Comparison of ENCODE assay signal across 15 mouse cellular contexts in the genomic region with DNA sequence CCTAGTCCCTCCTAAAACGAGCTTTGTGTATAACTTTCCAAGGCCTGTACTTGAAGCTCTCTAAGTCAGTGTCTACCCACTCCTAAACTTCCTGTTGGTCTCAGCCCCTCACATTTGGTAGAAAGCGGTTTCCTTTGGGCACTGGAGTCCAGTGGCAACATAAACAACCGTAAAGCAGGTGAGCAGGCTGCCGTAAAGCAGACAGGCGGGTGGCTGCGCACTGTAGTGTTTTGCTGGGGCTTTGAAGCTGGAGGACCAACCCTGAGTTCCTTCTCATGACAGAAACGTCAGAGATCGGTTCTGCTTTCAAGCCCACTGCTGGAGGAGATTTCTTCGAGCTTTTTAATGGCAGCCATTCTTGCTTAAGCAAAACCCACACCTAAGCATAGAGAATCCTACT. TPM values are rescaled to one million over a fixed set of nuclear protein-coding genes. Genes with fewer than 3 reads are reported as not detected.
DNase-seq lines count a peak whose midpoint lies in the region; ATAC-seq and TF ChIP-seq lines count a peak whose summit lies in the region.
"Had no signal": no experiment of that assay in that cellular context is flagged by ENCODE, and none has a peak within 500 bp of the region (broad histone marks: within the 10 kb centered on the region; RNA-seq: fewer than 3 reads in every experiment).

No protein-coding gene starts in this region.

- H3K27ac ChIP-seq in heart, embryonic 11.5 days (ENCODE audit: low read depth, low read length): peak overlapping the region; percentile 87
- peak overlapping the region; percentile 25; the same call in 1 of the 2 replicates for H3K27ac ChIP-seq in liver, embryonic 13.5 days
- H3K27ac ChIP-seq in embryonic facial prominence, embryonic 10.5 days (replicated peaks): 0 out of 2 replicates have a peak overlapping the region, but pooled peaks have one; percentile 7
- H3K27ac ChIP-seq: hindbrain, embryonic 15.5 days; left cerebral cortex, adult 2 months; midbrain, embryonic 13.5 days; neural tube, embryonic 13.5 days had no signal

- TF ChIP-seq POLR2A in myocyte (IDR thresholded peaks at IDR 0.05; ENCODE audit: insufficient read length, low read depth): no peak

- no peak for ATAC-seq in heart, embryonic 11.5 days (replicated peaks; ENCODE audit: insufficient number of reproducible peaks, low FRiP score, low TSS enrichment)
- no peak for ATAC-seq in liver, embryonic 13.5 days (ENCODE audit: low read depth)
- ATAC-seq: midbrain, embryonic 13.5 days; Patski had no signal

- DNase-seq in heart, postnatal 14 days: no peak
- DNase-seq in liver, embryonic 13.5 days: no peak
- DNase-seq in liver: no peak
- no peak for DNase-seq in embryonic facial prominence, embryonic 10.5 days (ENCODE audit: low spot score)
- no peak for DNase-seq in testis, postnatal 14 days (ENCODE audit: low spot score)
- no peak for DNase-seq in left cerebral cortex, postnatal 4 days
- DNase-seq: adrenal gland, postnatal 10 days; lung, adult 2 months had no signal

- intact Hi-C loops in heart, postnatal 14 days (cut with DNase I): no loop called here
- intact Hi-C loops in left cerebral cortex, postnatal 4 days (cut with DNase I): no loop called here

- peaks cover 49% of the 10 kb centered on the region for H3K4me1 ChIP-seq in heart, embryonic 11.5 days (ENCODE audit: control insufficient read depth, insufficient read depth, low read length)
- peaks cover 57% of the 10 kb centered on the region for H3K4me1 ChIP-seq in liver, embryonic 13.5 days (replicated peaks)
- peaks cover 58% of the 10 kb centered on the region for H3K4me1 ChIP-seq in embryonic facial prominence, embryonic 10.5 days

- 75% methylated on average over 9 of the region's 9 CpGs for WGBS in heart, embryonic 11.5 days (ENCODE audit: insufficient replicate concordance)
- WGBS in liver, embryonic 13.5 days (ENCODE audit: insufficient replicate concordance): 83% methylated on average over 9 of the region's 9 CpGs
- WGBS in embryonic facial prominence, embryonic 10.5 days: 90% methylated on average over 9 of the region's 9 CpGs

- H3K79me2 ChIP-seq in myocyte (ENCODE audit: control insufficient read depth, insufficient read depth): peaks cover 67% of the 10 kb centered on the region

- no peaks in the 10 kb centered on the region for H3K27me3 ChIP-seq in heart, embryonic 11.5 days (ENCODE audit: control insufficient read depth, insufficient read depth, low read length)
- no peaks in the 10 kb centered on the region for H3K27me3 ChIP-seq in liver, embryonic 13.5 days
- no peaks in the 10 kb centered on the region for H3K27me3 ChIP-seq in embryonic facial prominence, embryonic 10.5 days (replicated peaks; ENCODE audit: low read depth, poor library complexity, severe bottlenecking)
- H3K27me3 ChIP-seq in myocyte (ENCODE audit: control insufficient read depth, insufficient read depth, insufficient read length): no peaks in the 10 kb centered on the region
- H3K27me3 ChIP-seq: hindbrain, embryonic 15.5 days; midbrain, embryonic 13.5 days; neural tube, embryonic 13.5 days; Patski had no signal

- H3K36me3 ChIP-seq in heart, embryonic 11.5 days (ENCODE audit: control insufficient read depth, insufficient read depth, low read length): peaks cover 22% of the 10 kb centered on the region
- peaks cover 52% of the 10 kb centered on the region for H3K36me3 ChIP-seq in liver, embryonic 13.5 days
- H3K36me3 ChIP-seq in embryonic facial prominence, embryonic 10.5 days (replicated peaks): peaks cover 66% of the 10 kb centered on the region
- peaks cover 49% of the 10 kb centered on the region for H3K36me3 ChIP-seq in myocyte (ENCODE audit: control insufficient read depth, insufficient read depth)
- H3K36me3 ChIP-seq: hindbrain, embryonic 15.5 days had no signal

- H3K9ac ChIP-seq in heart, embryonic 11.5 days (ENCODE audit: low read depth, low read length): no peak overlapping the region
- H3K9ac ChIP-seq in liver, embryonic 13.5 days: no peak overlapping the region
- H3K9ac ChIP-seq: hindbrain, embryonic 15.5 days; midbrain, embryonic 13.5 days; neural tube, embryonic 13.5 days had no signal

- H3K4me3 ChIP-seq in heart, embryonic 11.5 days (ENCODE audit: low read depth, low read length): no peak overlapping the region
- no peak overlapping the region for H3K4me3 ChIP-seq in liver, embryonic 13.5 days (replicated peaks)
- H3K4me3 ChIP-seq in embryonic facial prominence, embryonic 10.5 days: no peak overlapping the region
- no peak overlapping the region for H3K4me3 ChIP-seq in myocyte
- H3K4me3 ChIP-seq: hindbrain, embryonic 15.5 days; left cerebral cortex, adult 2 months; midbrain, embryonic 13.5 days; neural tube, embryonic 13.5 days had no signal

- no peak overlapping the region for H3ac ChIP-seq in myocyte (ENCODE audit: control insufficient read depth, insufficient read length)

- H3K4me2 ChIP-seq in heart, embryonic 11.5 days: no peak overlapping the region
- H3K4me2 ChIP-seq in liver, embryonic 13.5 days: no peak overlapping the region
- peak overlapping the region; percentile 54 for H3K4me2 ChIP-seq in myocyte (ENCODE audit: low read depth)
- H3K4me2 ChIP-seq: hindbrain, embryonic 15.5 days; midbrain, embryonic 13.5 days; neural tube, embryonic 13.5 days had no signal

- H3K9me3 ChIP-seq in heart, embryonic 11.5 days (replicated peaks; ENCODE audit: control insufficient read depth, low read length): no peaks in the 10 kb centered on the region
- H3K9me3 ChIP-seq in liver, embryonic 13.5 days (replicated peaks): no peaks in the 10 kb centered on the region
- no peaks in the 10 kb centered on the region for H3K9me3 ChIP-seq in embryonic facial prominence, embryonic 10.5 days
- H3K9me3 ChIP-seq: hindbrain, embryonic 15.5 days; midbrain, embryonic 13.5 days; neural tube, embryonic 13.5 days had no signal

TF ChIP-seq in myocyte, 11 proteins besides CTCF, POLR2A, EP300 and RAD21:
- no peak for TF ChIP-seq MYOD1 (IDR thresholded peaks at IDR 0.05; ENCODE audit: control insufficient read depth in 1 of 3, insufficient read length in 2 of 3, low read depth in 2 of 3)
- no peak for TF ChIP-seq TCF12 (IDR thresholded peaks at IDR 0.05; ENCODE audit: insufficient read depth, poor library complexity, severe bottlenecking)
- no peak for TF ChIP-seq CEBPB (IDR thresholded peaks at IDR 0.05; ENCODE audit: insufficient read depth, poor library complexity, severe bottlenecking)
- no peak for TF ChIP-seq POLR2AphosphoS2 (IDR thresholded peaks at IDR 0.05; ENCODE audit: insufficient read length, low read depth)
- no peak for TF ChIP-seq USF1 (IDR thresholded peaks at IDR 0.05; ENCODE audit: low read depth)
- no peak for TF ChIP-seq MAX (IDR thresholded peaks at IDR 0.05; ENCODE audit: low read depth)
- TF ChIP-seq REST (IDR thresholded peaks at IDR 0.05; ENCODE audit: insufficient read depth, insufficient read length): no peak

RNA-seq across cellular contexts. Expression of gene Myom1, which starts 9.8 kb away (rescaled TPM):
- 208 and 237 TPM in 2 replicates for polyA plus RNA-seq in heart, embryonic 11.5 days (2014; fragmentation: Nextera tagmentation; extraction: Ambion mirVana)
- 1,000 to 10,000 TPM; 1,141 to 1,154 TPM for total RNA-seq in heart, postnatal 14 days (2021)
- 1.7 and 2.1 TPM in 2 replicates for polyA plus RNA-seq in liver, embryonic 13.5 days (2015; fragmentation: Nextera tagmentation; extraction: Ambion mirVana)
- 2.5 and 3.4 TPM in 2 replicates for polyA plus RNA-seq in embryonic facial prominence, embryonic 10.5 days (2016; fragmentation: Nextera tagmentation; extraction: Ambion mirVana)
- polyA plus RNA-seq in myocyte (2012; fragmentation: generic; extraction: Trizol): 52.7 TPM
- 1 to 10 TPM; 1.8 to 2.1 TPM for total RNA-seq in left cerebral cortex, postnatal 4 days (2021)

RNA-seq across cellular contexts. Expression of gene Myl12a, which starts 10.0 kb away (rescaled TPM):
- polyA plus RNA-seq in heart, embryonic 11.5 days (2014; fragmentation: Nextera tagmentation; extraction: Ambion mirVana): 878 and 906 TPM in 2 replicates
- total RNA-seq in heart, postnatal 14 days (2021): 100 to 1,000 TPM; 728 to 823 TPM
- polyA plus RNA-seq in liver, embryonic 13.5 days (2015; fragmentation: Nextera tagmentation; extraction: Ambion mirVana): 237 and 258 TPM in 2 replicates
- polyA plus RNA-seq in embryonic facial prominence, embryonic 10.5 days (2016; fragmentation: Nextera tagmentation; extraction: Ambion mirVana): 439 and 451 TPM in 2 replicates
- 880 TPM for polyA plus RNA-seq in myocyte (2012; fragmentation: generic; extraction: Trizol)
- 10 to 100 TPM; 43.7 to 53.6 TPM for total RNA-seq in left cerebral cortex, postnatal 4 days (2021)

Comparison
In these comparisons a context has a peak if more than half of its experiments do, and no peak if none do; other contexts are left out.
1. H3K27ac ChIP-seq: peak in every context shown above with its lines; median percentile 87 in heart, embryonic 11.5 days; 25 in liver, embryonic 13.5 days; 7 in embryonic facial prominence, embryonic 10.5 days.
2. RNA of gene Myom1, which starts 9.8 kb away (polyA plus RNA-seq): 208 to 237 TPM in heart, embryonic 11.5 days and 52.7 TPM in myocyte (single experiment); 2.5 to 3.4 TPM in embryonic facial prominence, embryonic 10.5 days and 1.7 to 2.1 TPM in liver, embryonic 13.5 days; every median in the first group is over 10 times any median in the second.